18 mouse cellular contexts compared by ENCODE assay signal in the genomic region with DNA sequence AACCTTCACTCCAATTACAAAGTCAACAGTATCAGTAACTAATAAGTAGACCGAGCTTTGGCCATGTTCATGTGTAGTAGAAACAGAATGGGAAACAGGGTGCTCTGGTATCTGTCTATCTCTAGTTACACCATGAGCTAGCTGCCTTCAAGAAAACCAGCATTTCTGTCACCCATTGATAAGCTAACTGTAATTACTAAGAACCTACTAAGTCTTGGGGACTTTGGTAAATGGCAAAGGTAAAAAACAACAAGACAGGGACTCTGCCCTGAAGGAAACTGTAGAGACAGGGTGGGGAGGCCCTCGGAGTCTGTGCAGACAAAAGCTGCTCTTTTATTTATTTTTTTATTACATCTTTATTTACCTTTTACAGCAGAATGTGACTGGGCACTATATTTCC. TPM values are rescaled to one million over a fixed set of nuclear protein-coding genes. Genes with fewer than 3 reads are reported as not detected.
DNase-seq lines count a peak whose midpoint lies in the region; ATAC-seq lines count a peak whose summit lies in the region.
"Had no signal": no experiment of that assay in that cellular context is flagged by ENCODE, and none has a peak within 500 bp of the region (broad histone marks: within the 10 kb centered on the region; RNA-seq: fewer than 3 reads in every experiment).

No protein-coding gene starts in this region.

- H3K9me3 ChIP-seq in neural tube, embryonic 15.5 days (replicated peaks): no peaks in the 10 kb centered on the region
- H3K9me3 ChIP-seq in erythroblast, embryonic 14.5 days (ENCODE audit: control insufficient read depth, low read length): no peaks in the 10 kb centered on the region
- no peaks in the 10 kb centered on the region for H3K9me3 ChIP-seq in liver, embryonic 13.5 days (replicated peaks)
- H3K9me3 ChIP-seq in hindbrain, embryonic 10.5 days: 0 out of 2 replicates have a peak, but pooled peaks cover 2% of the 10 kb centered on the region
- H3K9me3 ChIP-seq in limb, embryonic 10.5 days (replicated peaks): no peaks in the 10 kb centered on the region
- H3K9me3 ChIP-seq: hindbrain, embryonic 13.5 days had no signal

- peaks cover 9% of the 10 kb centered on the region for H3K4me1 ChIP-seq in neural tube, embryonic 15.5 days
- peaks cover 87% of the 10 kb centered on the region for H3K4me1 ChIP-seq in erythroblast, embryonic 14.5 days (ENCODE audit: control insufficient read depth)
- H3K4me1 ChIP-seq in liver, embryonic 13.5 days (replicated peaks): peaks cover 76% of the 10 kb centered on the region
- H3K4me1 ChIP-seq in hindbrain, embryonic 10.5 days (replicated peaks): peaks cover 4% of the 10 kb centered on the region
- H3K4me1 ChIP-seq in limb, embryonic 10.5 days: no peaks in the 10 kb centered on the region; the same call in 1 of the 2 replicates

- H3K36me3 ChIP-seq in neural tube, embryonic 15.5 days: no peaks in the 10 kb centered on the region
- peaks cover 97% of the 10 kb centered on the region for H3K36me3 ChIP-seq in erythroblast, embryonic 14.5 days (ENCODE audit: control insufficient read depth)
- peaks cover 51% of the 10 kb centered on the region for H3K36me3 ChIP-seq in liver, embryonic 13.5 days
- peaks cover 6% of the 10 kb centered on the region; the same call in 1 of the 2 replicates for H3K36me3 ChIP-seq in hindbrain, embryonic 10.5 days
- 0 out of 2 replicates have a peak, but pooled peaks cover 7% of the 10 kb centered on the region for H3K36me3 ChIP-seq in limb, embryonic 10.5 days
- H3K36me3 ChIP-seq: hindbrain, embryonic 13.5 days had no signal

- WGBS in neural tube, embryonic 15.5 days: 89% methylated on average over 2 of the region's 2 CpGs
- WGBS in liver, embryonic 13.5 days (ENCODE audit: insufficient replicate concordance): 21% methylated on average over 2 of the region's 2 CpGs
- WGBS in hindbrain, embryonic 10.5 days: 81% methylated on average over 2 of the region's 2 CpGs
- WGBS in limb, embryonic 10.5 days: 89% methylated on average over 2 of the region's 2 CpGs

- no peak overlapping the region for H3K9ac ChIP-seq in neural tube, embryonic 15.5 days (replicated peaks)
- peak overlapping the region; percentile 57 for H3K9ac ChIP-seq in liver, embryonic 13.5 days
- H3K9ac ChIP-seq: forebrain, postnatal 0 days; hindbrain, embryonic 13.5 days had no signal

- peak; percentile 10 for DNase-seq in neural tube, embryonic 10.5 days (ENCODE audit: extremely low spot score, low spot score)
- peak; percentile 39 for DNase-seq in liver, embryonic 13.5 days
- no peak for DNase-seq in hindbrain, embryonic 10.5 days (ENCODE audit: low spot score)
- no peak for DNase-seq in gastrocnemius, postnatal 36 days
- no peak for DNase-seq in urinary bladder, postnatal 4 days (ENCODE audit: low spot score in 2 of 2)
- DNase-seq in limb, embryonic 10.5 days (ENCODE audit: low spot score): no peak
- DNase-seq: cerebellum, postnatal 10 days; forebrain, postnatal 0 days; heart, adult 18-20 months; kidney, adult 18-20 months; kidney, postnatal 14 days; lung, postnatal 10 days; right cerebral cortex, postnatal 4 days; thymus, adult 18-20 months had no signal

- intact Hi-C loops in gastrocnemius, postnatal 36 days (cut with DNase I): no loop called here

- no peak for ATAC-seq in neural tube, embryonic 15.5 days (ENCODE audit: low FRiP score)
- peak; percentile 83 for ATAC-seq in liver, embryonic 13.5 days (ENCODE audit: low read depth)
- ATAC-seq: forebrain, postnatal 0 days; Patski had no signal

- H3K27ac ChIP-seq in neural tube, embryonic 15.5 days (replicated peaks): no peak overlapping the region
- peak overlapping the region; percentile 95 for H3K27ac ChIP-seq in liver, embryonic 13.5 days
- H3K27ac ChIP-seq in hindbrain, embryonic 10.5 days: no peak overlapping the region
- no peak overlapping the region for H3K27ac ChIP-seq in limb, embryonic 10.5 days
- H3K27ac ChIP-seq: hindbrain, embryonic 13.5 days had no signal

- no peaks in the 10 kb centered on the region for H3K27me3 ChIP-seq in neural tube, embryonic 15.5 days (replicated peaks)
- no peaks in the 10 kb centered on the region for H3K27me3 ChIP-seq in erythroblast, embryonic 14.5 days (ENCODE audit: control insufficient read depth)
- no peaks in the 10 kb centered on the region for H3K27me3 ChIP-seq in liver, embryonic 13.5 days
- H3K27me3 ChIP-seq in hindbrain, embryonic 10.5 days (ENCODE audit: insufficient read depth, poor library complexity, severe bottlenecking): no peaks in the 10 kb centered on the region
- no peaks in the 10 kb centered on the region for H3K27me3 ChIP-seq in limb, embryonic 10.5 days (ENCODE audit: low read depth, poor library complexity, severe bottlenecking)
- H3K27me3 ChIP-seq: hindbrain, embryonic 13.5 days; Patski had no signal

- H3K4me3 ChIP-seq in neural tube, embryonic 15.5 days (replicated peaks): no peak overlapping the region
- peak overlapping the region; percentile 34 for H3K4me3 ChIP-seq in erythroblast, embryonic 14.5 days (replicated peaks)
- H3K4me3 ChIP-seq in liver, embryonic 13.5 days (replicated peaks): no peak overlapping the region
- H3K4me3 ChIP-seq in hindbrain, embryonic 10.5 days: no peak overlapping the region
- H3K4me3 ChIP-seq in limb, embryonic 10.5 days: no peak overlapping the region
- H3K4me3 ChIP-seq: hindbrain, embryonic 13.5 days had no signal

- H3K4me2 ChIP-seq in neural tube, embryonic 15.5 days: no peak overlapping the region
- peak overlapping the region; percentile 36 for H3K4me2 ChIP-seq in liver, embryonic 13.5 days
- H3K4me2 ChIP-seq: hindbrain, embryonic 13.5 days had no signal

RNA-seq across cellular contexts. Expression of a gene that starts 10.9 kb away (rescaled TPM):
- 32.3 and 39.8 TPM in 2 replicates for polyA plus RNA-seq in neural tube, embryonic 15.5 days (2015; fragmentation: Nextera tagmentation; extraction: Ambion mirVana)
- polyA plus RNA-seq in erythroblast, embryonic 14.5 days (2012): 3.5 and 6.4 TPM in 2 replicates
- 52.6 and 58.3 TPM in 2 replicates for polyA plus RNA-seq in liver, embryonic 13.5 days (2015; fragmentation: Nextera tagmentation; extraction: Ambion mirVana)
- polyA plus RNA-seq in hindbrain, embryonic 10.5 days (2016; fragmentation: Nextera tagmentation; extraction: Ambion mirVana): 32.1 and 32.4 TPM in 2 replicates
- 10 to 100 TPM; 15.8 to 17.3 TPM for total RNA-seq in gastrocnemius, postnatal 36 days (2021)
- 18.9 and 20.1 TPM in 2 replicates for polyA plus RNA-seq in limb, embryonic 10.5 days (2016; fragmentation: Nextera tagmentation; extraction: Ambion mirVana)

RNA-seq across cellular contexts. Expression of a gene that starts 31.3 kb away (rescaled TPM):
- polyA plus RNA-seq in neural tube, embryonic 15.5 days (2015; fragmentation: Nextera tagmentation; extraction: Ambion mirVana): 3.4 and 5.7 TPM in 2 replicates
- polyA plus RNA-seq in erythroblast, embryonic 14.5 days (2012): 0.02 TPM in 1 of 2 replicates, not detected in the other
- polyA plus RNA-seq in liver, embryonic 13.5 days (2015; fragmentation: Nextera tagmentation; extraction: Ambion mirVana): 15.7 and 17.8 TPM in 2 replicates
- polyA plus RNA-seq in hindbrain, embryonic 10.5 days (2016; fragmentation: Nextera tagmentation; extraction: Ambion mirVana): 5.8 and 6.4 TPM in 2 replicates
- total RNA-seq in gastrocnemius, postnatal 36 days (2021): 10 to 100 TPM; 31.8 to 42.6 TPM
- polyA plus RNA-seq in limb, embryonic 10.5 days (2016; fragmentation: Nextera tagmentation; extraction: Ambion mirVana): 5.7 and 7.9 TPM in 2 replicates

Comparison
In these comparisons a context has a peak if more than half of its experiments do, and no peak if none do; other contexts are left out.
1. DNase-seq: peak in neural tube, embryonic 10.5 days (single experiment) and liver, embryonic 13.5 days (single experiment); none in hindbrain, embryonic 10.5 days (single experiment), gastrocnemius, postnatal 36 days (0 of 2), urinary bladder, postnatal 4 days (0 of 2) and limb, embryonic 10.5 days (single experiment).